8 mouse cellular contexts compared by ENCODE assay signal in genomic region chr12:41483593-41484451, GRCm38 (mm10). TPM values are rescaled to one million over a fixed set of nuclear protein-coding genes. Genes with fewer than 3 reads are reported as not detected.
DNase-seq lines count a peak whose midpoint lies in the region; ATAC-seq and TF ChIP-seq lines count a peak whose summit lies in the region.

No protein-coding gene starts in this region.

- WGBS in bone marrow, adult 2 months = 5% methylated on average over 23 of the region's 23 CpGs
- 35% methylated on average over 23 of the region's 23 CpGs for WGBS in embryonic facial prominence, embryonic 15.5 days
- WGBS in intestine, postnatal 0 days = 44% methylated on average over 23 of the region's 23 CpGs
- WGBS in midbrain, embryonic 12.5 days = 42% methylated on average over 23 of the region's 23 CpGs

- no peaks in the 10 kb centered on the region for H3K36me3 ChIP-seq in embryonic facial prominence, embryonic 15.5 days
- no peaks in the 10 kb centered on the region for H3K36me3 ChIP-seq in intestine, postnatal 0 days (ENCODE audit: control insufficient read depth, insufficient read depth)
- H3K36me3 ChIP-seq in midbrain, embryonic 12.5 days = no peaks in the 10 kb centered on the region

- no peaks in the 10 kb centered on the region for H3K9me3 ChIP-seq in embryonic facial prominence, embryonic 15.5 days (replicated peaks)
- H3K9me3 ChIP-seq in intestine, postnatal 0 days (ENCODE audit: control insufficient read depth) = no peaks in the 10 kb centered on the region
- no peaks in the 10 kb centered on the region for H3K9me3 ChIP-seq in midbrain, embryonic 12.5 days

- no peak for ATAC-seq in embryonic facial prominence, embryonic 15.5 days (ENCODE audit: insufficient number of reproducible peaks, low FRiP score, low TSS enrichment, low read depth)
- no peak for ATAC-seq in intestine, postnatal 0 days
- ATAC-seq in midbrain, embryonic 12.5 days (ENCODE audit: low FRiP score, low read depth) = no peak

- no peaks in the 10 kb centered on the region for H3K27me3 ChIP-seq in embryonic facial prominence, embryonic 15.5 days
- no peaks in the 10 kb centered on the region for H3K27me3 ChIP-seq in intestine, postnatal 0 days (replicated peaks; ENCODE audit: control insufficient read depth, insufficient read depth, low read length)
- no peaks in the 10 kb centered on the region for H3K27me3 ChIP-seq in midbrain, embryonic 12.5 days

- no peak overlapping the region for H3K27ac ChIP-seq in bone marrow, adult 2 months (ENCODE audit: control insufficient read depth, insufficient read depth, low read depth, low read length, poor library complexity)
- no peak overlapping the region for H3K27ac ChIP-seq in embryonic facial prominence, embryonic 15.5 days (replicated peaks)
- H3K27ac ChIP-seq in intestine, postnatal 0 days (ENCODE audit: low read depth, low read length) = no peak overlapping the region
- H3K27ac ChIP-seq in midbrain, embryonic 12.5 days (replicated peaks) = peak overlapping the region; percentile 90

- H3K4me2 ChIP-seq in embryonic facial prominence, embryonic 15.5 days (replicated peaks) = peak overlapping the region; percentile 58
- H3K4me2 ChIP-seq in intestine, postnatal 0 days (replicated peaks; ENCODE audit: low read depth) = peak overlapping the region; percentile 60
- H3K4me2 ChIP-seq in midbrain, embryonic 12.5 days (replicated peaks) = peak overlapping the region; percentile 55

- DNase-seq in kidney, adult 11 months = peak; percentile 1
- DNase-seq in kidney, postnatal 14 days = no peak
- DNase-seq in urinary bladder, postnatal 36 days (ENCODE audit: low spot score in 2 of 2) = no peak
- DNase-seq in heart, postnatal 4 days = no peak

- TF ChIP-seq CTCF in bone marrow, adult 2 months (IDR thresholded peaks at IDR 0.05; ENCODE audit: control insufficient read depth, insufficient read depth, low read length) = no peak
- no peak for TF ChIP-seq CTCF in intestine, postnatal 0 days (IDR thresholded peaks at IDR 0.05; ENCODE audit: low read depth)

- H3K9ac ChIP-seq in embryonic facial prominence, embryonic 15.5 days = 0 out of 2 replicates have a peak overlapping the region, but pooled peaks have one; percentile 2
- H3K9ac ChIP-seq in intestine, postnatal 0 days (ENCODE audit: low read depth, low read length) = no peak overlapping the region
- peak overlapping the region; percentile 77 for H3K9ac ChIP-seq in midbrain, embryonic 12.5 days (replicated peaks)

- no peak for TF ChIP-seq POLR2A in bone marrow, adult 2 months (IDR thresholded peaks at IDR 0.05; ENCODE audit: borderline replicate concordance, control insufficient read depth, low read depth, low read length)

- H3K4me3 ChIP-seq in bone marrow, adult 2 months (replicated peaks; ENCODE audit: control insufficient read depth, low read depth, low read length) = peak overlapping the region; percentile 37
- peak overlapping the region; percentile 44 for H3K4me3 ChIP-seq in embryonic facial prominence, embryonic 15.5 days (replicated peaks)
- H3K4me3 ChIP-seq in intestine, postnatal 0 days (ENCODE audit: low read depth, low read length) = peak overlapping the region; percentile 11
- peak overlapping the region; percentile 55 for H3K4me3 ChIP-seq in midbrain, embryonic 12.5 days

- H3K4me1 ChIP-seq in bone marrow, adult 2 months (ENCODE audit: control insufficient read depth, insufficient read depth, low read length) = no peaks in the 10 kb centered on the region
- H3K4me1 ChIP-seq in embryonic facial prominence, embryonic 15.5 days = peaks cover 9% of the 10 kb centered on the region; the same call in 1 of the 2 replicates
- H3K4me1 ChIP-seq in intestine, postnatal 0 days (replicated peaks; ENCODE audit: control insufficient read depth, insufficient read depth, low read length) = no peaks in the 10 kb centered on the region
- peaks cover 18% of the 10 kb centered on the region; the same call in 1 of the 2 replicates for H3K4me1 ChIP-seq in midbrain, embryonic 12.5 days

RNA-seq across cellular contexts. Expression of gene Lrrn3, which starts 2.4 kb away (rescaled TPM):
- 1.6 and 1.8 TPM in 2 replicates for polyA plus RNA-seq in bone marrow, adult 2 months (2011; ENCODE audit: insufficient read depth, insufficient read length, low replicate concordance, missing spikeins)
- 12.3 and 13.8 TPM in 2 replicates for polyA plus RNA-seq in embryonic facial prominence, embryonic 15.5 days (2015; fragmentation: Nextera tagmentation; extraction: Ambion mirVana)
- polyA plus RNA-seq in intestine, postnatal 0 days (2015; fragmentation: Nextera tagmentation; extraction: Ambion mirVana) = 1.3 and 1.9 TPM in 2 replicates
- polyA plus RNA-seq in midbrain, embryonic 12.5 days (2016; fragmentation: Nextera tagmentation; extraction: Ambion mirVana) = 43.9 and 47.6 TPM in 2 replicates
- under 1 TPM; 0.43 to 0.61 TPM for total RNA-seq in heart, postnatal 4 days (2021)
